Mouse (Mus musculus) gastrocnemius, postnatal 36 days (tissue): ENCODE data around the gene Gtf3c1. TPM values are rescaled to one million over a fixed set of nuclear protein-coding genes. Genes with fewer than 3 reads are reported as not detected.

Experiments
- DNase-seq, 2 experiments: peaks; one replicate each; pipeline ENCODE4 v3.0.0; 2022
- intact Hi-C: fragments of 180-260 bp; cut with DNase I; formaldehyde crosslinking; loops from one replicate; pipeline ENCODE4 v1.15.1; 2025
- total RNA-seq, 2 experiments: library from RNA; stranded (reverse); gene quantifications; 2 replicates each; pipeline ENCODE4 v1.2.3; 2021

Gene Gtf3c1
- total RNA-seq, 2 experiments from 2014 or later = 32.0 to 32.8 TPM

DNA sequence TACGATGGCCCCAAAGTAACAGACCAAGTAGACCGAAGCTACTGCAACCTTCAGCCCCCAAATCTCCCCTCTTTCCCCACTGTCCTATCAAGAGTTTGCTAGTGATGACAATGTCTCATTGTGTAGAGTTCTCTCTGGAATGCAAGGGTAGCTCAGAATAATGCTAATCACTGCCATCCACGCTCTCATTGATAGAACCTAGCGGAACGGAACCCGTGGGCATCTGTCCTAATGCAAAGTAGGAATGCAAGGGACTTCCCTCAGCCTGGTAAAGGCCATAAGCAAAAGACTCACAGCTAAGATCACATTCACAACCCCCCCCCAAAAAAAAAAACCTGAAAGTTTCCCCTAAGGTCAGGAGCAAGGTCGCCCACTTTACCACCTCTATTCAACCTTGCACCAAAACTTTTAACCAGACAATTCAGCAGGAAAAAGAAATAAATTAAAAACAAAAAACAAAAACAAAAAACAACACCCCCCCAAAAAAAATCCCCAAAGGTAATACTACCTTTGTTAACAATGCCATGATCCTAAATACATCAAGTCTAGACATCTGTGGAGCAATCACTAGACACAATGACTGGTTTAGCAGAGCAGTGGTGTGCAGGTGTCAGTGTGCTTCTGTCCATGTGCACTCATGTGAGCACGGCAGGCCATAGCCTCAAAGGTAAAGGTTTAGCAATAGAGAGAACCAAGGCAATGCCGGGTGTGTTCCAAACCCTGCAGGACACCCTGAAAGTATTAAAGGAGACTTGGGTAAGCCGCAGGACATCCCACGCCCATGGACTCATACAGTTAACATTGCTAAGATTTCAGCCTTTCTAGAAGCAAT lies 109.8 kb downstream of the Gtf3c1 start:
- intact Hi-C loops = no loop called here
- DNase-seq = no peak

- DNase-seq = no peak
- intact Hi-C loops = no loop called here
Observed at GRCm38 (mm10) chr7:125597083-125597482, 110.5 kb downstream of the Gtf3c1 start.

DNA sequence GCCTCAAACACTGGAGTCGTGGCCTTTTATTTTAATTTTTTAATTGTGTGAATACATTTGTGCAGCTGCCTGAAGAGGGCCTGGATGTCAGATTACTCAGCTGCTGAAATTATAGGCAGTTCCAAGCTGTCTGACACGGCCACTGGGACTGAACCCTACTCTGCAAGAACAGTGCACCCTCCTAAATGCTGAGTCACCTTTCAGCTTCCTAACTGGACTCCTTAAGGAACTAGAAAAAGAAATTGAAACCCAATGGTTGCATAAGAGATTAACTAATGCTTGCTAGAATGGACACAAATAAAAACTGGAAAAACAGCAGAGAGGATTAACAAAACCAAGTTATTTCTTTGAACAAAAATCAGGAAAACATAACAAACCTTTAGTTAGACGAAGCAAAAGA lies 111.2 kb downstream of the Gtf3c1 start:
- intact Hi-C loops = no loop called here
- DNase-seq = no peak

DNA sequence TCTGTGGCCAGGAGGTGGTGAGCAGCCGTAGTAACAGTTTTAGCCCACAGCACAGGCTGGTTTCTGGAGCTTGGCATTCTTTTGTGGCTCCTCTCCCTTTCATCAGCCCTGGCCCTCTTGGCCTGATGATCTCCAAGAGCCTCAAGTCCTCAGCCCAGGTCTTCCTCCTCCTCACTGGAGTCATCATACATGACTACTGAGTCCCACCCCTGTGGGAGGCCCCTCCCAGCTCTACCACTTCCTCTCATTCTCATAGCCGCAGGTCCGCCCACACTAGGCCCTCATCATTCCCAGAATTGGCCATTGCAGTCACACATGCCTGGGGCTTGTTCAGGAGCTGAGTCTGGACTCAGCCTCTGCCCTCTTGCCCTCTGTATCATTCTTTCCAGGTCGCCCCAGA lies 113.7 kb downstream of the Gtf3c1 start:
- intact Hi-C loops = no loop called here
- no peak for DNase-seq

Other genes starting within 250 kb of the Gtf3c1 start
- gene Nsmce1, start 216.2 kb downstream of the Gtf3c1 start, total RNA-seq = 10 to 100 TPM in 1 of 2 experiments, 1 to 10 TPM in 1; 8.6 to 10.8 TPM
- 1 to 10 TPM; 4.7 to 6.2 TPM for gene Il4ra, start 155.7 kb downstream of the Gtf3c1 start, total RNA-seq
- under 1 TPM in 1 of 2 experiments, not detected in 1; 0.59 TPM for gene Il21r, start 104.4 kb downstream of the Gtf3c1 start, total RNA-seq
- gene D430042O09Rik, start 108 bp upstream of the Gtf3c1 start, total RNA-seq = 1 to 10 TPM; 4.4 to 6.5 TPM